Mouse (Mus musculus) C2C12 (cell line): ENCODE measurements around the gene Mafk.
A peak's percentile ranks its signal among the peaks of the same experiment; 100 is the strongest.

Experiments used
- CTCF ChIP-seq: IDR thresholded peaks from one replicate; pipeline ENCODE4 v1.5.1; 2011; ENCODE audit not compliant: control insufficient read depth, insufficient read depth, insufficient read length
- MYOG ChIP-seq: IDR thresholded peaks from one replicate; pipeline ENCODE4 v1.6.1; 2011; ENCODE audit not compliant: control insufficient read depth, insufficient read length; ENCODE audit errors: extremely low read depth

DNA sequence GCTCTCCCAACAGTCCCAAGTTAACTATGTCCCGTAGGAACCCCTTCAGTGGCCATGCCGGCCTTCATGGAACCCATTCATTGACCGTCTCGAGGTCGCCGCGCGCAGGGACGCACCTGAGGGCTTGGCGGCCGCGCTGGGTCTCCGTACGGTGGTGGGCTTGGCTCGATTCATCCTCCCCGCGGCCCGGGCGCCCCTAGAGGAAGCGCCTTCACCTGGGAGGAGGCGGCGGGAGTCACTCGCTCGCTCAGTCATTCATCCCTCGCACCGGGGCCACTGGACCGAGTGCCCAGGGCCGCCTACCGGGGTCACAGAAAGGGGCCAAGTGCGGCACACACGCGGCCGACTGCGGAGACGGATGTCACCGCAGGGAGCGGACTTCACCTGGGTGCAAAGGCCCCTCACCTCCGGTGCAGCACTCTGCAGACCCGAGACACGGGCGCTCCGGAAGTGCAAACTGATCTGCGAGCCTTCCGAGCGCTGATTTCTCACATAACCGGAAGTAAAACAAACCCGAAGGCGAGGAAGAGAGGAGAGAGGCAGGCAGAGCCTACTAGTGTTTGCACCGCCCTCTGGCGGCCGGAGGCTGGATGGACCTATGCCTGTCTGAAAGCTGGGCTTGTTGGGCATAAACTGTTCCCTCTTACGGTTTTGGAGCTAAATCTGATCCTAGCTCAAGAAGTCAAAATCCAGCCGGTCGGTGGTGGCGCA lies 15.9 kb upstream of the Mafk start, which contains the start of gene Ints1:
- TF ChIP-seq CTCF (peak; percentile 92), MYOG (no peak)
